Mouse (Mus musculus): ENCODE measurements around the gene Ahnak2. TPM values are rescaled to one million over a fixed set of nuclear protein-coding genes. Genes with fewer than 3 reads are reported as not detected.

Gene Ahnak2
- polyA plus RNA-seq, 1 experiment = 4.0 TPM

GRCm38 (mm10) chr12:112769751-112770150 is 32.7 kb downstream of the Ahnak2 start:
- no peaks in the 10 kb centered on the region for H3K4me1 ChIP-seq (replicated peaks; ENCODE audit: control insufficient read depth, insufficient read depth, low read length)
- no peaks in the 10 kb centered on the region for H3K36me3 ChIP-seq (ENCODE audit: control insufficient read depth, insufficient read depth, low read length)
- no peak for TF ChIP-seq CTCF (IDR thresholded peaks at IDR 0.05; ENCODE audit: borderline replicate concordance, control insufficient read depth, extremely low read depth, insufficient read depth, low read length, poor library complexity)
- no peak for TF ChIP-seq POLR2A (IDR thresholded peaks at IDR 0.05; ENCODE audit: control insufficient read depth, extremely low read depth, insufficient read depth, low read length, poor library complexity)
- WGBS = 98% methylated on average over 2 of the region's 2 CpGs
- no peak for DNase-seq
- no peaks in the 10 kb centered on the region for H3K27me3 ChIP-seq (ENCODE audit: control insufficient read depth, insufficient read depth, low read length)
- H3K27ac ChIP-seq (ENCODE audit: control insufficient read depth, insufficient read depth, low read length) = no peak overlapping the region
- H3K4me3 ChIP-seq (ENCODE audit: control insufficient read depth, insufficient read depth, low read length) = no peak overlapping the region

DNA sequence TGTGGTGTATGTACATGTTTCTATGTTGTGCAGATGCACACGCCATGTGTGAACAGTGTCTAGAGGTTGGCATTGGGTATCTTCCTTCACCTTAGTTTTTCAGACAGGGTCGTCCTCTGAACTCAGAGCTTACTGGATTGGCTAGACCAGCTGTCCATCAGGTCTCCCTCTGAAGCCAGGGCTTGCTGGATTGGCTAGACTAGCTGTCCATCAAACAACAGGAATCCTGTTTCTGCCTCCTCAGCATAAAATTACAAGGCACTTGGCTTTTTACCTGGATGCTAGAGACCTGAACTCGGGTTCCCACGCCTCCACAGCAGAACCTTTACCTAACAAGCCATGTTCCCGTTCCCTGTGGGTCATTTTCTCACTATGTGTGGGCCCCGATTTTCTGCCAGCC is 33.4 kb downstream of the Ahnak2 start:
- Histone ChIP-seq H3K4me1 (replicated peaks; ENCODE audit: control insufficient read depth, insufficient read depth, low read length) (no peaks in the 10 kb centered on the region), H3K36me3 (ENCODE audit: control insufficient read depth, insufficient read depth, low read length) (no peaks in the 10 kb centered on the region), H3K27me3 (ENCODE audit: control insufficient read depth, insufficient read depth, low read length) (no peaks in the 10 kb centered on the region), H3K27ac (ENCODE audit: control insufficient read depth, insufficient read depth, low read length) (no peak overlapping the region), H3K4me3 (ENCODE audit: control insufficient read depth, insufficient read depth, low read length) (no peak overlapping the region)
- TF ChIP-seq CTCF (IDR thresholded peaks at IDR 0.05; ENCODE audit: borderline replicate concordance, control insufficient read depth, extremely low read depth, insufficient read depth, low read length, poor library complexity) = no peak
- TF ChIP-seq POLR2A (IDR thresholded peaks at IDR 0.05; ENCODE audit: control insufficient read depth, extremely low read depth, insufficient read depth, low read length, poor library complexity) = no peak
- no peak for DNase-seq
- 91% methylated on average over 6 of the region's 6 CpGs for WGBS

DNA sequence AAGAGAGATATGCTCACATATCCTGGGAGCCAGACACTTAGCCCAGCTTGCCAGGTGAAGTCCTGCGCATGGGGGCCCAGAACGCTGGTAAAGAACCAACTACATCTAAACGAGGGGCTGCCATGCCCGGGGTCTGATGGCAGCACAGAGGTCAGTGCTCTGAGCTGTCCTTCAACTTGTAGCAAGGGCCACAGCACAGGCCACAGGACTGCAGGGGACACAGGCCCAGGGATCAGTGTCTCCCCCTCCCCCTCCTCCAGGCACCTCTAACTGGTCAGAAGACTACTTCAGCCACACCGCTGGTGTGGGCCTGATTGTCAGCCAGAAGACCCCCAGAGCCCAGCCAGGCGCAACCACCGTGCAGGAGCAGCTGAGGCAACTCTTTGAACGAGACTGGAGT is 34.3 kb downstream of the Ahnak2 start:
- DNase-seq = no peak
- no peak overlapping the region for H3K27ac ChIP-seq (ENCODE audit: control insufficient read depth, insufficient read depth, low read length)
- H3K27me3 ChIP-seq (ENCODE audit: control insufficient read depth, insufficient read depth, low read length) = no peaks in the 10 kb centered on the region
- H3K4me1 ChIP-seq (replicated peaks; ENCODE audit: control insufficient read depth, insufficient read depth, low read length) = no peaks in the 10 kb centered on the region
- 95% methylated on average over 8 of the region's 8 CpGs for WGBS
- H3K36me3 ChIP-seq (ENCODE audit: control insufficient read depth, insufficient read depth, low read length) = no peaks in the 10 kb centered on the region
- no peak overlapping the region for H3K4me3 ChIP-seq (ENCODE audit: control insufficient read depth, insufficient read depth, low read length)
- TF ChIP-seq POLR2A (IDR thresholded peaks at IDR 0.05; ENCODE audit: control insufficient read depth, extremely low read depth, insufficient read depth, low read length, poor library complexity) = no peak
- no peak for TF ChIP-seq CTCF (IDR thresholded peaks at IDR 0.05; ENCODE audit: borderline replicate concordance, control insufficient read depth, extremely low read depth, insufficient read depth, low read length, poor library complexity)

- H3K27ac ChIP-seq (ENCODE audit: control insufficient read depth, insufficient read depth, low read length) = no peak overlapping the region
- DNase-seq = no peak
- H3K4me3 ChIP-seq (ENCODE audit: control insufficient read depth, insufficient read depth, low read length) = no peak overlapping the region
- H3K36me3 ChIP-seq (ENCODE audit: control insufficient read depth, insufficient read depth, low read length) = no peaks in the 10 kb centered on the region
- no peaks in the 10 kb centered on the region; the same call in 1 of the 2 replicates for H3K4me1 ChIP-seq (replicated peaks; ENCODE audit: control insufficient read depth, insufficient read depth, low read length)
- TF ChIP-seq POLR2A (IDR thresholded peaks at IDR 0.05; ENCODE audit: control insufficient read depth, extremely low read depth, insufficient read depth, low read length, poor library complexity) = no peak
- TF ChIP-seq CTCF (IDR thresholded peaks at IDR 0.05; ENCODE audit: borderline replicate concordance, control insufficient read depth, extremely low read depth, insufficient read depth, low read length, poor library complexity) = no peak
- no peaks in the 10 kb centered on the region for H3K27me3 ChIP-seq (ENCODE audit: control insufficient read depth, insufficient read depth, low read length)
- WGBS = 96% methylated on average over 16 of the region's 16 CpGs
Observed at GRCm38 (mm10) chr12:112767036-112767890, 35.2 kb downstream of the Ahnak2 start.

GRCm38 (mm10) chr12:112766586-112766985 is 35.9 kb downstream of the Ahnak2 start:
- H3K27me3 ChIP-seq (ENCODE audit: control insufficient read depth, insufficient read depth, low read length) = no peaks in the 10 kb centered on the region
- no peak overlapping the region for H3K27ac ChIP-seq (ENCODE audit: control insufficient read depth, insufficient read depth, low read length)
- H3K4me3 ChIP-seq (ENCODE audit: control insufficient read depth, insufficient read depth, low read length) = no peak overlapping the region
- DNase-seq = no peak
- peaks cover 3% of the 10 kb centered on the region for H3K4me1 ChIP-seq (replicated peaks; ENCODE audit: control insufficient read depth, insufficient read depth, low read length)
- TF ChIP-seq CTCF (IDR thresholded peaks at IDR 0.05; ENCODE audit: borderline replicate concordance, control insufficient read depth, extremely low read depth, insufficient read depth, low read length, poor library complexity) (no peak), POLR2A (IDR thresholded peaks at IDR 0.05; ENCODE audit: control insufficient read depth, extremely low read depth, insufficient read depth, low read length, poor library complexity) (no peak)
- no peaks in the 10 kb centered on the region for H3K36me3 ChIP-seq (ENCODE audit: control insufficient read depth, insufficient read depth, low read length)
- WGBS = 97% methylated on average over 7 of the region's 7 CpGs

- Histone ChIP-seq H3K4me3 (ENCODE audit: control insufficient read depth, insufficient read depth, low read length) (no peak overlapping the region), H3K27ac (ENCODE audit: control insufficient read depth, insufficient read depth, low read length) (no peak overlapping the region), H3K27me3 (ENCODE audit: control insufficient read depth, insufficient read depth, low read length) (no peaks in the 10 kb centered on the region), H3K36me3 (ENCODE audit: control insufficient read depth, insufficient read depth, low read length) (no peaks in the 10 kb centered on the region), H3K4me1 (replicated peaks; ENCODE audit: control insufficient read depth, insufficient read depth, low read length) (peaks cover 13% of the 10 kb centered on the region)
- WGBS = 88% methylated on average over 7 of the region's 7 CpGs
- DNase-seq = no peak
- TF ChIP-seq POLR2A (IDR thresholded peaks at IDR 0.05; ENCODE audit: control insufficient read depth, extremely low read depth, insufficient read depth, low read length, poor library complexity) (no peak), CTCF (IDR thresholded peaks at IDR 0.05; ENCODE audit: borderline replicate concordance, control insufficient read depth, extremely low read depth, insufficient read depth, low read length, poor library complexity) (no peak)
Observed at GRCm38 (mm10) chr12:112764991-112765390, 37.5 kb downstream of the Ahnak2 start.

All from thymus, adult 2 months (tissue).